Mouse (Mus musculus): ENCODE data around the gene Cdc45. TPM values are rescaled to one million over a fixed set of nuclear protein-coding genes. Genes with fewer than 3 reads are reported as not detected.

The Cdc45 gene
- polyA plus RNA-seq, 1 experiment, result not detected

GRCm38 (mm10) chr16:18777101-18778080 is 34.4 kb downstream of the Cdc45 start:
- Histone ChIP-seq H3K27ac (ENCODE audit: insufficient read depth, low read depth, low read length) (peak overlapping the region; percentile 16; the same call in 1 of the 2 replicates), H3K4me1 (ENCODE audit: control insufficient read depth, insufficient read depth, low read length) (peaks cover 13% of the 10 kb centered on the region; the same call in 1 of the 2 replicates), H3K4me3 (ENCODE audit: insufficient read depth, low read depth, low read length) (peak overlapping the region; percentile 31)
- TF ChIP-seq POLR2A (IDR thresholded peaks at IDR 0.05; ENCODE audit: insufficient read depth, low read depth, low read length), result no peak
- no peak for TF ChIP-seq CTCF (IDR thresholded peaks at IDR 0.05; ENCODE audit: insufficient read depth, low read depth, low read length)
- 3% methylated on average over 80 of the region's 80 CpGs for WGBS

- 20% methylated on average over 19 of the region's 19 CpGs for WGBS
- Histone ChIP-seq H3K4me3 (ENCODE audit: insufficient read depth, low read depth, low read length) (peak within 1 kb of the TSS; percentile 31), H3K27ac (ENCODE audit: insufficient read depth, low read depth, low read length) (peak within 1 kb of the TSS; percentile 16; the same call in 1 of the 2 replicates), H3K4me1 (ENCODE audit: control insufficient read depth, insufficient read depth, low read length) (peaks cover 13% of the 10 kb centered on the region; the same call in 1 of the 2 replicates)
- TF ChIP-seq POLR2A (IDR thresholded peaks at IDR 0.05; ENCODE audit: insufficient read depth, low read depth, low read length), result no peak
- no peak for TF ChIP-seq CTCF (IDR thresholded peaks at IDR 0.05; ENCODE audit: insufficient read depth, low read depth, low read length)
These were observed 35.2 kb downstream of the Cdc45 start, which contains the start of gene Cldn5 for GRCm38 (mm10) chr16:18776556-18777100. Gene Cldn5 (plus strand): TSS chr16:18776847.

- Histone ChIP-seq H3K27ac (ENCODE audit: insufficient read depth, low read depth, low read length) (no peak overlapping the region), H3K4me3 (ENCODE audit: insufficient read depth, low read depth, low read length) (peak overlapping the region; percentile 11), H3K4me1 (ENCODE audit: control insufficient read depth, insufficient read depth, low read length) (peaks cover 13% of the 10 kb centered on the region; the same call in 1 of the 2 replicates)
- 53% methylated on average over 18 of the region's 18 CpGs for WGBS
- no peak for TF ChIP-seq POLR2A (IDR thresholded peaks at IDR 0.05; ENCODE audit: insufficient read depth, low read depth, low read length)
- no peak for TF ChIP-seq CTCF (IDR thresholded peaks at IDR 0.05; ENCODE audit: insufficient read depth, low read depth, low read length)
These were observed 35.9 kb downstream of the Cdc45 start for GRCm38 (mm10) chr16:18775621-18776555.

- WGBS, result 35% methylated on average over 2 of the region's 2 CpGs
- Histone ChIP-seq H3K4me3 (ENCODE audit: insufficient read depth, low read depth, low read length) (no peak overlapping the region), H3K4me1 (ENCODE audit: control insufficient read depth, insufficient read depth, low read length) (peaks cover 13% of the 10 kb centered on the region; the same call in 1 of the 2 replicates), H3K27ac (ENCODE audit: insufficient read depth, low read depth, low read length) (no peak overlapping the region)
- TF ChIP-seq POLR2A (IDR thresholded peaks at IDR 0.05; ENCODE audit: insufficient read depth, low read depth, low read length) (no peak), CTCF (IDR thresholded peaks at IDR 0.05; ENCODE audit: insufficient read depth, low read depth, low read length) (no peak)
These were observed 37.9 kb downstream of the Cdc45 start for GRCm38 (mm10) chr16:18773936-18774335.

- H3K4me1 ChIP-seq (ENCODE audit: control insufficient read depth, insufficient read depth, low read length), result no peaks in the 10 kb centered on the region
- no peak overlapping the region for H3K4me3 ChIP-seq (ENCODE audit: insufficient read depth, low read depth, low read length)
- H3K27ac ChIP-seq (ENCODE audit: insufficient read depth, low read depth, low read length), result no peak overlapping the region
- 60% methylated on average over 1 of the region's 1 CpGs for WGBS
- no peak for TF ChIP-seq CTCF (IDR thresholded peaks at IDR 0.05; ENCODE audit: insufficient read depth, low read depth, low read length)
- no peak for TF ChIP-seq POLR2A (IDR thresholded peaks at IDR 0.05; ENCODE audit: insufficient read depth, low read depth, low read length)
These were observed 42.3 kb downstream of the Cdc45 start for GRCm38 (mm10) chr16:18769501-18769900.

GRCm38 (mm10) chr16:18766390-18766789 is 45.4 kb downstream of the Cdc45 start:
- no peak for TF ChIP-seq CTCF (IDR thresholded peaks at IDR 0.05; ENCODE audit: insufficient read depth, low read depth, low read length)
- no peak for TF ChIP-seq POLR2A (IDR thresholded peaks at IDR 0.05; ENCODE audit: insufficient read depth, low read depth, low read length)
- H3K4me3 ChIP-seq (ENCODE audit: insufficient read depth, low read depth, low read length), result no peak overlapping the region
- WGBS, result 80% methylated on average over 4 of the region's 4 CpGs

GRCm38 (mm10) chr16:18762960-18763359 is 48.8 kb downstream of the Cdc45 start:
- 65% methylated on average over 3 of the region's 3 CpGs for WGBS
- no peak overlapping the region for H3K4me3 ChIP-seq (ENCODE audit: insufficient read depth, low read depth, low read length)
- H3K27ac ChIP-seq (ENCODE audit: insufficient read depth, low read depth, low read length), result no peak overlapping the region
- TF ChIP-seq POLR2A (IDR thresholded peaks at IDR 0.05; ENCODE audit: insufficient read depth, low read depth, low read length) (no peak), CTCF (IDR thresholded peaks at IDR 0.05; ENCODE audit: insufficient read depth, low read depth, low read length) (no peak)
- no peaks in the 10 kb centered on the region for H3K4me1 ChIP-seq (ENCODE audit: control insufficient read depth, insufficient read depth, low read length)

More at GRCm38 (mm10) chr16:18766390-18766789, 45.4 kb downstream of the Cdc45 start:
- Histone ChIP-seq H3K4me1 (ENCODE audit: control insufficient read depth, insufficient read depth, low read length) (no peaks in the 10 kb centered on the region), H3K27ac (ENCODE audit: insufficient read depth, low read depth, low read length) (no peak overlapping the region)

GRCm38 (mm10) chr16:18761734-18762133 is 50.1 kb downstream of the Cdc45 start:
- 72% methylated on average over 4 of the region's 4 CpGs for WGBS
- no peak overlapping the region for H3K27ac ChIP-seq (ENCODE audit: insufficient read depth, low read depth, low read length)
- no peaks in the 10 kb centered on the region for H3K4me1 ChIP-seq (ENCODE audit: control insufficient read depth, insufficient read depth, low read length)

More at GRCm38 (mm10) chr16:18761734-18762133, 50.1 kb downstream of the Cdc45 start:
- H3K4me3 ChIP-seq (ENCODE audit: insufficient read depth, low read depth, low read length), result no peak overlapping the region
- TF ChIP-seq CTCF (IDR thresholded peaks at IDR 0.05; ENCODE audit: insufficient read depth, low read depth, low read length), result no peak
- TF ChIP-seq POLR2A (IDR thresholded peaks at IDR 0.05; ENCODE audit: insufficient read depth, low read depth, low read length), result no peak
